Mouse (Mus musculus) heart, embryonic 13.5 days (tissue): ENCODE measurements around the gene Postn. TPM values are rescaled to one million over a fixed set of nuclear protein-coding genes. Genes with fewer than 3 reads are reported as not detected.

Experiments used
- ATAC-seq: fragments of 200-750 bp; cut with Nextera tagmentation; 2 replicates; pipeline ENCODE4 v1.8.0; 2017; ENCODE audit warnings: moderate TSS enrichment; ENCODE audit not compliant: insufficient number of reproducible peaks, low FRiP score, low TSS enrichment; ENCODE audit errors: extremely low read depth
- H3K27ac ChIP-seq: fragments of 300-500 bp; sonication (generic); replicated peaks from 2 replicates; pipeline ENCODE4 v1.5.1; 2015; ENCODE audit warnings: moderate library complexity, mild to moderate bottlenecking, inconsistent platforms
- H3K27me3 ChIP-seq: fragments of 300-500 bp; sonication (generic); replicated peaks from 2 replicates; pipeline ENCODE4 v1.6.1; 2015; ENCODE audit warnings: mild to moderate bottlenecking, inconsistent platforms
- H3K36me3 ChIP-seq: fragments of 300-500 bp; sonication (generic); 2 replicates; pipeline ENCODE4 v1.6.1; 2015; ENCODE audit warnings: mild to moderate bottlenecking, inconsistent platforms
- H3K4me1 ChIP-seq: fragments of 300-500 bp; sonication (generic); 2 replicates; pipeline ENCODE4 v1.6.1; 2015; ENCODE audit warnings: inconsistent platforms
- H3K4me2 ChIP-seq: fragments of 300-500 bp; sonication (generic); 2 replicates; pipeline ENCODE4 v1.6.1; 2015; ENCODE audit warnings: inconsistent platforms, mild to moderate bottlenecking, moderate library complexity
- H3K4me3 ChIP-seq: fragments of 300-500 bp; sonication (generic); 2 replicates; pipeline ENCODE4 v1.5.1; 2015; ENCODE audit warnings: moderate library complexity, mild to moderate bottlenecking, inconsistent platforms
- H3K9ac ChIP-seq: fragments of 300-500 bp; sonication (generic); 2 replicates; pipeline ENCODE4 v1.6.1; 2015; ENCODE audit warnings: inconsistent platforms, mild to moderate bottlenecking, moderate library complexity
- H3K9me3 ChIP-seq: fragments of 300-500 bp; sonication (generic); 2 replicates; pipeline ENCODE4 v1.6.1; 2016; ENCODE audit warnings: inconsistent platforms
- WGBS: fragments of 180-500 bp; shearing (Covaris S2); methylation state at CpG from one replicate; pipeline ENCODE4 v1.1.7; 2015; ENCODE audit warnings: mixed read lengths; 5-methylcytosine and 5-hydroxymethylcytosine counted together
- polyA plus RNA-seq: library from polyadenylated mRNA; unstranded; fragments of >200 nt; fragmentation: Nextera tagmentation; extraction: Ambion mirVana; gene quantifications from 2 replicates; pipeline ENCODE4 v1.2.1, GENCODE M21; 2015

Postn gene
- polyA plus RNA-seq, 1 experiment from 2014 or later, result 190 TPM

- H3K27ac ChIP-seq, result peak overlapping the region; percentile 24; the same call in 1 of the 2 replicates
- no peak overlapping the region for H3K4me2 ChIP-seq
- H3K36me3 ChIP-seq, result no peaks in the 10 kb centered on the region
- H3K4me1 ChIP-seq, result 0 out of 2 replicates have a peak, but pooled peaks cover 2% of the 10 kb centered on the region
- H3K9ac ChIP-seq, result no peak overlapping the region
- H3K27me3 ChIP-seq, result no peaks in the 10 kb centered on the region
- no peaks in the 10 kb centered on the region; the same call in 1 of the 2 replicates for H3K9me3 ChIP-seq
- WGBS, result 64% methylated on average over 10 of the region's 10 CpGs
- no peak for ATAC-seq
- no peak overlapping the region for H3K4me3 ChIP-seq
Measured at GRCm38 (mm10) chr3:54420189-54420928, 59.5 kb downstream of the Postn start.

DNA sequence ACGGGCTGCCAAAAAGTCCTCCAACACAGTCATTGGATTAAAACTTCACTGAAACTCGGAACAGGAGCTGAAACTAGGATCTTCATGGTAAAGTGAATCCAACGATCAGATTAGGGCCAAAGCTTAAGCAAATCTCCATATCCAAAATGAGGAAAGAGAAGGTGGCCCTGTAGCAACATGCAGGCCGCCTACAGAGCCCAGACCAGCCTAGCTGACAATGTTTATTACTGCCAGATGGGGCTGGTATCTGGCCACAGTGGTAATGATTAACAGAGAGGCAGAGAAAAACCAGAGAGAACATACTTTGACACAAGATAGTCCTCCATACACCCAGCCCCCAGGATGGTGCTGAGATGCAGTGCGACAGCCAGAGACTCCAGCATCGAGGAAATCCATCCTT lies 60.1 kb downstream of the Postn start:
- Histone ChIP-seq H3K4me2 (no peak overlapping the region), H3K36me3 (no peaks in the 10 kb centered on the region), H3K27ac (peak overlapping the region; percentile 24; the same call in 1 of the 2 replicates), H3K4me1 (0 out of 2 replicates have a peak, but pooled peaks cover 2% of the 10 kb centered on the region), H3K9me3 (no peaks in the 10 kb centered on the region; the same call in 1 of the 2 replicates), H3K4me3 (no peak overlapping the region), H3K9ac (no peak overlapping the region), H3K27me3 (no peaks in the 10 kb centered on the region)
- ATAC-seq, result no peak
- 74% methylated on average over 6 of the region's 6 CpGs for WGBS

GRCm38 (mm10) chr3:54421666-54422065 lies 60.8 kb downstream of the Postn start:
- no peak overlapping the region for H3K4me2 ChIP-seq
- no peak overlapping the region for H3K9ac ChIP-seq
- no peaks in the 10 kb centered on the region; the same call in 1 of the 2 replicates for H3K9me3 ChIP-seq
- 92% methylated on average over 2 of the region's 2 CpGs for WGBS
- H3K27ac ChIP-seq, result no peak overlapping the region
- no peak for ATAC-seq
- H3K27me3 ChIP-seq, result no peaks in the 10 kb centered on the region
- H3K4me3 ChIP-seq, result no peak overlapping the region
- no peaks in the 10 kb centered on the region for H3K36me3 ChIP-seq
- H3K4me1 ChIP-seq, result 0 out of 2 replicates have a peak, but pooled peaks cover 2% of the 10 kb centered on the region

DNA sequence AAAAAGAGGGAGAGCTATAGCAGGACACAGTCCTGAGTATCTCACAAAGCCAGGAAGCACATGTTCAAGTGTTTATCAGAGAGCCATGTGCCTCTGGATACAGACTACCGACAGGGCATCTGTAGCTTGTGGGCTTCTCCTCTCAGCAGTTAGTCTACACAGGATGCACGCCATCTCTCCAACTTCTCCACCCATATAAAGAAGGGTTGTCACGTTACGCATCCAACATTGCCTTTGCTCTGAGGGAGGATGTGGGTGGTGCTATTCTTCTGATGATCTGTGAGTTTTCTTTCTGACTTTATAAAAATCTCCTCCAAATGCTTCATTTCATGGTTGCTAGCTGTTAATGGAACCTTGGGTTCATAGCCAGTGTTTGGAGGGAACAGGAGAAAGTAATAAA lies 63.2 kb downstream of the Postn start:
- Histone ChIP-seq H3K4me2 (no peak overlapping the region), H3K4me1 (no peaks in the 10 kb centered on the region), H3K36me3 (no peaks in the 10 kb centered on the region), H3K9ac (no peak overlapping the region), H3K4me3 (no peak overlapping the region), H3K27ac (no peak overlapping the region), H3K9me3 (no peaks in the 10 kb centered on the region; the same call in 1 of the 2 replicates), H3K27me3 (no peaks in the 10 kb centered on the region)
- 66% methylated on average over 4 of the region's 4 CpGs for WGBS
- no peak for ATAC-seq

GRCm38 (mm10) chr3:54431663-54432062 lies 70.8 kb downstream of the Postn start:
- Histone ChIP-seq H3K9me3 (no peaks in the 10 kb centered on the region), H3K4me3 (no peak overlapping the region), H3K4me1 (peaks cover 31% of the 10 kb centered on the region), H3K36me3 (no peaks in the 10 kb centered on the region), H3K9ac (no peak overlapping the region), H3K4me2 (no peak overlapping the region), H3K27me3 (no peaks in the 10 kb centered on the region), H3K27ac (no peak overlapping the region)
- no peak for ATAC-seq
- 63% methylated on average over 4 of the region's 4 CpGs for WGBS

- Histone ChIP-seq H3K4me1 (peaks cover 35% of the 10 kb centered on the region), H3K4me3 (no peak overlapping the region), H3K9me3 (no peaks in the 10 kb centered on the region), H3K27ac (no peak overlapping the region), H3K9ac (no peak overlapping the region), H3K27me3 (no peaks in the 10 kb centered on the region), H3K36me3 (no peaks in the 10 kb centered on the region), H3K4me2 (no peak overlapping the region)
- ATAC-seq, result no peak
- 54% methylated on average over 6 of the region's 6 CpGs for WGBS
Measured at GRCm38 (mm10) chr3:54432167-54432566, 71.3 kb downstream of the Postn start.

GRCm38 (mm10) chr3:54432605-54433004 lies 71.7 kb downstream of the Postn start:
- 60% methylated on average over 4 of the region's 4 CpGs for WGBS
- Histone ChIP-seq H3K27me3 (no peaks in the 10 kb centered on the region), H3K9ac (no peak overlapping the region), H3K9me3 (no peaks in the 10 kb centered on the region), H3K27ac (no peak overlapping the region), H3K4me2 (no peak overlapping the region), H3K4me3 (no peak overlapping the region), H3K4me1 (peaks cover 35% of the 10 kb centered on the region), H3K36me3 (no peaks in the 10 kb centered on the region)
- ATAC-seq, result no peak

- H3K9ac ChIP-seq, result no peak overlapping the region
- 76% methylated on average over 6 of the region's 6 CpGs for WGBS
- no peak for ATAC-seq
- H3K36me3 ChIP-seq, result no peaks in the 10 kb centered on the region
- H3K4me3 ChIP-seq, result no peak overlapping the region
- H3K4me1 ChIP-seq, result peaks cover 32% of the 10 kb centered on the region
- no peak overlapping the region for H3K27ac ChIP-seq
- no peaks in the 10 kb centered on the region for H3K27me3 ChIP-seq
- H3K9me3 ChIP-seq, result no peaks in the 10 kb centered on the region
- no peak overlapping the region for H3K4me2 ChIP-seq
Measured at GRCm38 (mm10) chr3:54434571-54434970, 73.7 kb downstream of the Postn start.

GRCm38 (mm10) chr3:54436373-54436964 lies 75.6 kb downstream of the Postn start:
- H3K27ac ChIP-seq, result peak overlapping the region; percentile 75
- no peaks in the 10 kb centered on the region for H3K36me3 ChIP-seq
- H3K9me3 ChIP-seq, result no peaks in the 10 kb centered on the region
- H3K4me2 ChIP-seq, result no peak overlapping the region
- H3K4me3 ChIP-seq, result no peak overlapping the region
- H3K4me1 ChIP-seq, result peaks cover 27% of the 10 kb centered on the region
- no peak overlapping the region for H3K9ac ChIP-seq
- 37% methylated on average over 1 of the region's 1 CpGs for WGBS
- no peak for ATAC-seq
- no peaks in the 10 kb centered on the region for H3K27me3 ChIP-seq

Other genes with a start within 250 kb of the Postn start
- 0.05 and 0.15 TPM in 2 replicates for gene Trpc4, start 205.1 kb upstream of the Postn start, polyA plus RNA-seq